Mouse (Mus musculus): ENCODE data around the gene Tex9. TPM values are rescaled to one million over a fixed set of nuclear protein-coding genes. Genes with fewer than 3 reads are reported as not detected.

Tex9 gene
- 25.8 and 32.0 TPM in 2 replicates for polyA plus RNA-seq (2015; fragmentation: Nextera tagmentation; extraction: Ambion mirVana)

DNA sequence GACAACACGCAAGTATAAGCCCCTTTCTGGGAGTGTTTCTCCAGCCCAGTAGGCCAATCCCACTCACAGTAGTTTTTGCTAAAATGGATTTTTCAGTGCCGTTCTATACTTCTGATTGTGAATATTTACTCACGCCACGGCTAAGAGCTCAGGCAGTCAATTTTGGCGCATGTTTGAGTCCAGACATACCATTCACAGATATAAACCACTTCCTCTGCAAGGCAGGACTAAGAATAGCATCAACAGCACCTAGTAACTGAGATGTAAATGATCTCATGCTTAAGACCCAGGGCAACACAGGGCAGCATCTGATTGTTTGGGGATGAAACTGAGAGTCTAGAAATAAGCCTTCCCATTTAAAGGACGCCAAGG lies at the start of gene Tex9:
Tex9 (minus strand) TSS at position 19 of the 372 bp plus-strand sequence.
- no peaks in the 10 kb centered on the region for H3K36me3 ChIP-seq
- peaks cover 6% of the 10 kb centered on the region for H3K4me1 ChIP-seq
- H3K9ac ChIP-seq: peak within 1 kb of the TSS; percentile 37
- peak within 1 kb of the TSS; percentile 75 for H3K4me2 ChIP-seq (replicated peaks)
- H3K27ac ChIP-seq (replicated peaks): peak within 1 kb of the TSS; percentile 76
- peak within 1 kb of the TSS; percentile 71 for H3K4me3 ChIP-seq (replicated peaks)
- 6% methylated on average over 6 of the region's 6 CpGs for WGBS
- ATAC-seq (ENCODE audit: insufficient number of reproducible peaks, low FRiP score, low TSS enrichment, low read depth): 0 out of 2 replicates have a peak, but pooled peaks have one; percentile 7
- H3K27me3 ChIP-seq: no peaks in the 10 kb centered on the region
- H3K9me3 ChIP-seq (replicated peaks): no peaks in the 10 kb centered on the region

GRCm38 (mm10) chr9:72537086-72537485 lies 45.1 kb upstream of the Tex9 start:
- Histone ChIP-seq H3K27me3 (no peaks in the 10 kb centered on the region), H3K27ac (replicated peaks) (no peak overlapping the region), H3K4me2 (replicated peaks) (no peak overlapping the region), H3K9ac (no peak overlapping the region), H3K36me3 (peaks cover 5% of the 10 kb centered on the region; the same call in 1 of the 2 replicates), H3K9me3 (replicated peaks) (no peaks in the 10 kb centered on the region), H3K4me1 (no peaks in the 10 kb centered on the region), H3K4me3 (replicated peaks) (no peak overlapping the region)
- WGBS: 73% methylated on average over 1 of the region's 1 CpGs
- ATAC-seq (ENCODE audit: insufficient number of reproducible peaks, low FRiP score, low TSS enrichment, low read depth): no peak

GRCm38 (mm10) chr9:72535394-72535793 lies 43.4 kb upstream of the Tex9 start:
- H3K27me3 ChIP-seq: no peaks in the 10 kb centered on the region
- no peak for ATAC-seq (ENCODE audit: insufficient number of reproducible peaks, low FRiP score, low TSS enrichment, low read depth)
- H3K9me3 ChIP-seq (replicated peaks): no peaks in the 10 kb centered on the region
- peaks cover 4% of the 10 kb centered on the region; the same call in 1 of the 2 replicates for H3K36me3 ChIP-seq
- whole genome bisulfite sequencing: 78% methylated on average over 3 of the region's 3 CpGs
- no peak overlapping the region for H3K27ac ChIP-seq (replicated peaks)
- H3K4me1 ChIP-seq: peaks cover 10% of the 10 kb centered on the region
- H3K4me3 ChIP-seq (replicated peaks): no peak overlapping the region
- H3K4me2 ChIP-seq (replicated peaks): no peak overlapping the region
- no peak overlapping the region for H3K9ac ChIP-seq

DNA sequence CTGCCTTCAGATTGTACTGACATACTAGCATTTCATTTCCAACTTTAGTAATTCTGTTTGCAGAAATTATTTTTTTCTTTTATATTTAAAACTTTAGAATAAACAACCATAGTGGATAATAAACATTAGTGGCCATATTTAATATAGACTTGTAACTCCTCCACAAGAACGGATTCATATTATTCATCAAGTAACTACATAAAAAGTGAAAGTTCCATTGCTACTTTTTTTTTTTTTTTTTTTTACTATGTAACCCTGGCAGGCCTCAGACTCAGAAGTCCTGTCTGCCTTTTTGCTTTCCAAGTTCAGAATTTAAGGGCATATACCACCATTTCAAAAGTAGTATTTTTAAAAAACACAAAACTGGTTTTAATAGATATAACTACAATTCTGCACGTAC lies 43.0 kb upstream of the Tex9 start:
- Histone ChIP-seq H3K9ac (no peak overlapping the region), H3K9me3 (replicated peaks) (no peaks in the 10 kb centered on the region), H3K4me2 (replicated peaks) (no peak overlapping the region), H3K27ac (replicated peaks) (no peak overlapping the region), H3K27me3 (no peaks in the 10 kb centered on the region), H3K4me1 (peaks cover 10% of the 10 kb centered on the region), H3K36me3 (no peaks in the 10 kb centered on the region), H3K4me3 (replicated peaks) (no peak overlapping the region)
- no peak for ATAC-seq (ENCODE audit: insufficient number of reproducible peaks, low FRiP score, low TSS enrichment, low read depth)
- WGBS: 63% methylated on average over 2 of the region's 2 CpGs

DNA sequence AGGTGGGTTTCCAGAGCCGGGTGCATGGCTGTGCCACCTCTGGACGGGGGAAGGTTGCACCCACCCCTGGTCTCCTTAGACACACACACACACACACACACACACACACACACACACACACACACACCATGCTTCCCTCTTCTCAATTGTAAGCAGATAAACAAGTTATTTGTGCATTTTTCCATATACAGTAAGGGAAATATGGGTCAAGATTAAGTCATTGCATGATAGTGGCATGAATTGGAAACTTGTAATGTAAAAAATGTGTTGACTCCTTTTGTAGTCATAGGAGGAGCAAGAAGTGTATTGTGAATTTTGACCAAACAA lies 41.0 kb upstream of the Tex9 start:
- Histone ChIP-seq H3K9ac (peak overlapping the region; percentile 97), H3K27me3 (no peaks in the 10 kb centered on the region), H3K4me3 (replicated peaks) (peak overlapping the region; percentile 91), H3K4me1 (peaks cover 10% of the 10 kb centered on the region), H3K4me2 (replicated peaks) (peak overlapping the region; percentile 63), H3K9me3 (replicated peaks) (no peaks in the 10 kb centered on the region), H3K27ac (replicated peaks) (peak overlapping the region; percentile 100), H3K36me3 (no peaks in the 10 kb centered on the region)
- 0% methylated on average over 2 of the region's 2 CpGs for WGBS
- no peak for ATAC-seq (ENCODE audit: insufficient number of reproducible peaks, low FRiP score, low TSS enrichment, low read depth)

DNA sequence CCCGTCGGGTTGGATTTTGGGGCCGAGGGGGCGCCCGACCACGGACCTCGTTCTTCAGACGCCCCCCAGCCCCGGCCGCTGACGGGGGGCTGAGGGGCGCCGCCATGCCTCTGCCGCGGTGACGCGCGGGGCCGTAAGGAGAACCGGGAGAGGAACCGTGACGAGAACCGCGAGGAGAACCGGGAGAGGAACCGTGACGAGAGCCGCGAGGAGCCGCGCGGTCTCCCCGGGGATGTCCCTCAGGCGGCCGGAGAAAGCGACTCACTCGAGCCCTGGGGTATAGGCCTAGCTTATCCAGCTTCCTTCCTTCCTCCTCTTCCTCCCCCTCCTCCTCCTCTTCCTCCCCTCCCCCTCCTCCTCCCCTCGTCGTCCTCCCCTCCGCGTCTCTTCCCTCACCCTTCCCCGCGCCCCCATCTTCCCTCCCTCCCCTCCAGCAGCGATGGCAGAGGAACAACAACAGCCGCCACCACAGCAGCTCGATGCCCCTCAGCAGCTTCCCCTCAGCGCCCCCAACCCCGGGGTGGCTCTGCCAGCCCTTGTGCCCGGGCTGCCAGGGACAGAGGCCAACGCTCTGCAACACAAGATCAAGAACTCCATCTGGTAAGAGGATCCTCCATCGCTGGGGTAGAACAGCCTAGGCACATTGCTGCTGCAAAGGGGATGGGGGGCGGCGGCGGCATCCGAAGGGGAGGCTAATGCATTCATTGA lies 40.5 kb upstream of the Tex9 start:
- H3K36me3 ChIP-seq: no peaks in the 10 kb centered on the region
- peaks cover 10% of the 10 kb centered on the region for H3K4me1 ChIP-seq
- peak; percentile 41 for ATAC-seq (ENCODE audit: insufficient number of reproducible peaks, low FRiP score, low TSS enrichment, low read depth)
- WGBS: 2% methylated on average over 55 of the region's 55 CpGs
- H3K27ac ChIP-seq (replicated peaks): peak overlapping the region; percentile 100
- no peaks in the 10 kb centered on the region for H3K9me3 ChIP-seq (replicated peaks)
- no peaks in the 10 kb centered on the region for H3K27me3 ChIP-seq
- H3K4me2 ChIP-seq (replicated peaks): peak overlapping the region; percentile 63
- H3K9ac ChIP-seq: peak overlapping the region; percentile 97
- peak overlapping the region; percentile 91 for H3K4me3 ChIP-seq (replicated peaks)

DNA sequence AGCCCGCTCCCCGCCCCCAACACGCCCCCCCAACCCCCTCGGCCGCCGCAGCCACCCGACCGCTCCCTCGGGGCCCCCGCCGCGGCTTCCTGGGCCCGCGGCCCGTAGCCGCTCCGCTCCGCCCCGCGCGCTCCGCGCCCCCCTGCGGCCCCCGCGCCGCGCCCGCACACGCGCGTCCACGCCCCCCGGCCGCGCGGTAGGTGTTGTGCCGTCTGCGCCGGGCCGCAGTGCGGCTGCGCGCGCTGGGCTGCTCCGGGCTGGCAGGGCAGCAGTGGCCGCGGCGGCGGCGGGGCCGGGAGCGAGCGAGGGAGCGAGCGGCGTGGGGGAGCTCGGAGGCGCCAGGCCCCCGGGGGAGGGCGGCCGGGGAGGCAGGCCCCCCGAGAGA lies 40.0 kb upstream of the Tex9 start, which contains the start of gene Rfx7:
Rfx7 (plus strand) TSS at position 245 of the 385 bp plus-strand sequence.
- no peaks in the 10 kb centered on the region for H3K27me3 ChIP-seq
- peak within 1 kb of the TSS; percentile 91 for H3K4me3 ChIP-seq (replicated peaks)
- H3K36me3 ChIP-seq: no peaks in the 10 kb centered on the region
- peak within 1 kb of the TSS; percentile 97 for H3K9ac ChIP-seq
- peaks cover 10% of the 10 kb centered on the region for H3K4me1 ChIP-seq
- ATAC-seq (ENCODE audit: insufficient number of reproducible peaks, low FRiP score, low TSS enrichment, low read depth): peak; percentile 89
- H3K9me3 ChIP-seq (replicated peaks): no peaks in the 10 kb centered on the region
- peak within 1 kb of the TSS; percentile 63 for H3K4me2 ChIP-seq (replicated peaks)
- WGBS: 1% methylated on average over 55 of the region's 63 CpGs
- H3K27ac ChIP-seq (replicated peaks): peak within 1 kb of the TSS; percentile 100

GRCm38 (mm10) chr9:72531291-72531995 lies 39.4 kb upstream of the Tex9 start:
- peak overlapping the region; percentile 97 for H3K9ac ChIP-seq
- peak overlapping the region; percentile 100 for H3K27ac ChIP-seq (replicated peaks)
- H3K9me3 ChIP-seq (replicated peaks): no peaks in the 10 kb centered on the region
- 1% methylated on average over 35 of the region's 35 CpGs for WGBS
- no peaks in the 10 kb centered on the region for H3K27me3 ChIP-seq
- peaks cover 10% of the 10 kb centered on the region for H3K4me1 ChIP-seq
- H3K4me2 ChIP-seq (replicated peaks): peak overlapping the region; percentile 63
- peak; percentile 90 for ATAC-seq (ENCODE audit: insufficient number of reproducible peaks, low FRiP score, low TSS enrichment, low read depth)
- peak overlapping the region; percentile 91 for H3K4me3 ChIP-seq (replicated peaks)
- H3K36me3 ChIP-seq: no peaks in the 10 kb centered on the region

GRCm38 (mm10) chr9:72530824-72531223 lies 38.8 kb upstream of the Tex9 start:
- peak overlapping the region; percentile 100 for H3K27ac ChIP-seq (replicated peaks)
- H3K4me2 ChIP-seq (replicated peaks): peak overlapping the region; percentile 63
- WGBS: 20% methylated on average over 4 of the region's 4 CpGs
- peak overlapping the region; percentile 97 for H3K9ac ChIP-seq
- no peaks in the 10 kb centered on the region for H3K27me3 ChIP-seq
- H3K4me3 ChIP-seq (replicated peaks): peak overlapping the region; percentile 91
- no peaks in the 10 kb centered on the region for H3K36me3 ChIP-seq
- no peaks in the 10 kb centered on the region for H3K9me3 ChIP-seq (replicated peaks)
- peak; percentile 8; the same call in 1 of the 2 replicates for ATAC-seq (ENCODE audit: insufficient number of reproducible peaks, low FRiP score, low TSS enrichment, low read depth)
- H3K4me1 ChIP-seq: peaks cover 10% of the 10 kb centered on the region

DNA sequence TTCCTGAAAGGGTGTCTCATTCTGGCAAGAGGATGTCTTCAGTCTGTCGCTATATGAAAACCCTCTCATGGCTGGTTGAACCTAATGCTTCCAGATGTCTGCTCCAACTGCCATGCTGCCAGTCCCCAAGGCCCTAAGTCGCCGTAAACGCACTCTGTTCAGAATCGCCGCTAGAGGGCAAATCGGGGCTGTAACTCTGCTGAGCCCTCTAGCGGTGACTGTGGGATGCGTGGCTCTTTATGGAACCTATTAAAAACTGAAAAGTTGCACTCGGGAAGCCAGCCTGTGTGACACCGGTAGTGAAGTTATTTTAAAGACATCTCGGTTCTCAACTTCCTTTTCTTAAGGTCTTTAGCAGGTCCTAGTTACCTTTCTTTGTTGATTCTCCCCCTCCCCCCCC lies 38.2 kb upstream of the Tex9 start:
- Histone ChIP-seq H3K4me2 (replicated peaks) (peak overlapping the region; percentile 63), H3K9me3 (replicated peaks) (no peaks in the 10 kb centered on the region), H3K36me3 (no peaks in the 10 kb centered on the region), H3K27me3 (no peaks in the 10 kb centered on the region), H3K27ac (replicated peaks) (peak overlapping the region; percentile 100), H3K9ac (no peak overlapping the region), H3K4me3 (replicated peaks) (no peak overlapping the region), H3K4me1 (peaks cover 10% of the 10 kb centered on the region)
- no peak for ATAC-seq (ENCODE audit: insufficient number of reproducible peaks, low FRiP score, low TSS enrichment, low read depth)
- WGBS: under 1% methylated on average over 12 of the region's 12 CpGs

- no peaks in the 10 kb centered on the region for H3K36me3 ChIP-seq
- H3K4me1 ChIP-seq: peaks cover 7% of the 10 kb centered on the region
- 69% methylated on average over 1 of the region's 1 CpGs for WGBS
- H3K27ac ChIP-seq (replicated peaks): no peak overlapping the region
- no peaks in the 10 kb centered on the region for H3K27me3 ChIP-seq
- no peaks in the 10 kb centered on the region for H3K9me3 ChIP-seq (replicated peaks)
- no peak overlapping the region for H3K4me2 ChIP-seq (replicated peaks)
- no peak overlapping the region for H3K4me3 ChIP-seq (replicated peaks)
- no peak overlapping the region for H3K9ac ChIP-seq
- ATAC-seq (ENCODE audit: insufficient number of reproducible peaks, low FRiP score, low TSS enrichment, low read depth): no peak
These were observed 34.1 kb upstream of the Tex9 start for GRCm38 (mm10) chr9:72526091-72526490.
